Mouse (Mus musculus) left cerebral cortex, postnatal 4 days (tissue): ENCODE results near the gene Atrnl1. TPM values are rescaled to one million over a fixed set of nuclear protein-coding genes. Genes with fewer than 3 reads are reported as not detected.
A peak's percentile ranks its signal among the peaks of the same experiment; 100 is the strongest.

ENCODE experiments used
- DNase-seq: peaks from one replicate; pipeline ENCODE4 v3.0.0-alpha.2; 2022
- intact Hi-C: fragments of 180-260 bp; cut with DNase I; formaldehyde crosslinking; loops from one replicate; pipeline ENCODE4 v1.15.1; 2025
- total RNA-seq, 2 experiments: library from RNA; stranded (reverse); gene quantifications; 2 replicates each; pipeline ENCODE4 v1.2.3; 2021

Gene Atrnl1
- total RNA-seq, 2 experiments from 2014 or later = 79.5 to 86.2 TPM

- no peak for DNase-seq
- intact Hi-C loops = no loop called here
Observed at GRCm38 (mm10) chr19:57894191-57894590, 283.4 kb downstream of the Atrnl1 start.

GRCm38 (mm10) chr19:57900037-57900436 is 289.2 kb downstream of the Atrnl1 start:
- intact Hi-C loops = loop anchor here (10.0 kb wide), 1 partner anchor 655 kb away; no protein-coding TSS in a partner anchor
- no peak for DNase-seq

- intact Hi-C loops = loop anchor here (10.0 kb wide), 1 partner anchor 645 kb away; no protein-coding TSS in a partner anchor
- no peak for DNase-seq
Observed at GRCm38 (mm10) chr19:57909466-57909865, 298.6 kb downstream of the Atrnl1 start.

GRCm38 (mm10) chr19:57910650-57911049 is 299.8 kb downstream of the Atrnl1 start:
- intact Hi-C loops = no loop called here

GRCm38 (mm10) chr19:57916325-57916724 is 305.5 kb downstream of the Atrnl1 start:
- intact Hi-C loops = no loop called here
- no peak for DNase-seq

More at GRCm38 (mm10) chr19:57910650-57911049, 299.8 kb downstream of the Atrnl1 start:
- DNase-seq = no peak

GRCm38 (mm10) chr19:57922991-57923390 is 312.2 kb downstream of the Atrnl1 start:
- DNase-seq = no peak
- intact Hi-C loops = no loop called here

- no peak for DNase-seq
- intact Hi-C loops = no loop called here
Observed at GRCm38 (mm10) chr19:57924856-57925255, 314.0 kb downstream of the Atrnl1 start.

GRCm38 (mm10) chr19:57925681-57926080 is 314.8 kb downstream of the Atrnl1 start:
- no peak for DNase-seq
- intact Hi-C loops = no loop called here

GRCm38 (mm10) chr19:57926164-57926860 is 315.5 kb downstream of the Atrnl1 start:
- intact Hi-C loops = no loop called here
- no peak for DNase-seq

- no peak for DNase-seq
- intact Hi-C loops = no loop called here
Observed at GRCm38 (mm10) chr19:57926941-57927471, 316.2 kb downstream of the Atrnl1 start.

GRCm38 (mm10) chr19:57927566-57928523 is 317.0 kb downstream of the Atrnl1 start:
- intact Hi-C loops = no loop called here
- DNase-seq = peak; percentile 14

- intact Hi-C loops = no loop called here
- no peak for DNase-seq
Observed at GRCm38 (mm10) chr19:57931626-57932025, 320.8 kb downstream of the Atrnl1 start.

- intact Hi-C loops = no loop called here
- DNase-seq = no peak
Observed at GRCm38 (mm10) chr19:57936865-57937264, 326.0 kb downstream of the Atrnl1 start.

GRCm38 (mm10) chr19:57939166-57939565 is 328.3 kb downstream of the Atrnl1 start:
- intact Hi-C loops = no loop called here
- no peak for DNase-seq

- DNase-seq = no peak
- intact Hi-C loops = no loop called here
Observed at GRCm38 (mm10) chr19:57941529-57941928, 330.7 kb downstream of the Atrnl1 start.

- no peak for DNase-seq
- intact Hi-C loops = no loop called here
Observed at GRCm38 (mm10) chr19:57942281-57942680, 331.4 kb downstream of the Atrnl1 start.

GRCm38 (mm10) chr19:57943308-57943707 is 332.5 kb downstream of the Atrnl1 start:
- DNase-seq = no peak
- intact Hi-C loops = no loop called here

- intact Hi-C loops = no loop called here
- DNase-seq = no peak
Observed at GRCm38 (mm10) chr19:57944680-57945079, 333.8 kb downstream of the Atrnl1 start.

GRCm38 (mm10) chr19:57945626-57946250 is 334.9 kb downstream of the Atrnl1 start:
- DNase-seq = no peak

GRCm38 (mm10) chr19:57948489-57948888 is 337.7 kb downstream of the Atrnl1 start:
- intact Hi-C loops = no loop called here
- DNase-seq = no peak

More at GRCm38 (mm10) chr19:57945626-57946250, 334.9 kb downstream of the Atrnl1 start:
- intact Hi-C loops = no loop called here
